Mouse (Mus musculus) MEL (cell line): ENCODE measurements around the gene Clpsl2. TPM values are rescaled to one million over a fixed set of nuclear protein-coding genes. Genes with fewer than 3 reads are reported as not detected.

Experiments used
- DNase-seq: peaks from one replicate; pipeline ENCODE4 v3.0.0; 2011; ENCODE audit warnings: low read depth, low spot score
- H3K27ac ChIP-seq: 2 replicates; pipeline ENCODE4 v1.5.1; 2012; ENCODE audit warnings: low read depth, mild to moderate bottlenecking, control low read depth, low read length, moderate library complexity; ENCODE audit not compliant: control insufficient read depth
- H3K27me3 ChIP-seq, 2 experiments: fragments of 150-350 bp in 1 of 2; sonication (generic) in 1 of 2; 2 replicates each; pipeline ENCODE4 v1.6.1; 2012; ENCODE audit warnings: low read length in 2 of 2, mild to moderate bottlenecking in 2 of 2, improper control_type of control experiment in 1 of 2, moderate library complexity in 1 of 2; ENCODE audit not compliant: insufficient read depth in 2 of 2, control insufficient read depth in 1 of 2
- H3K36me3 ChIP-seq, 2 experiments: 2 replicates each; pipeline ENCODE4 v1.6.1; 2012 to 2014; ENCODE audit warnings: low read length in 2 of 2, improper control_type of control experiment in 1 of 2, inconsistent platforms in 1 of 2, mild to moderate bottlenecking in 1 of 2; ENCODE audit not compliant: insufficient read depth in 2 of 2, control insufficient read depth in 1 of 2
- H3K4me1 ChIP-seq, 2 experiments: fragments of 150-350 bp in 1 of 2; sonication (generic) in 1 of 2; 2 replicates each; pipeline ENCODE4 v1.6.1; 2012; ENCODE audit warnings: low read length in 2 of 2, improper control_type of control experiment in 1 of 2, mild to moderate bottlenecking in 1 of 2; ENCODE audit not compliant: insufficient read depth in 2 of 2, control insufficient read depth in 1 of 2
- H3K4me3 ChIP-seq, 2 experiments: fragments of 150-350 bp in 1 of 2; sonication (generic) in 1 of 2; 2 replicates each; pipeline ENCODE4 v1.5.1; 2012; ENCODE audit warnings: low read depth in 2 of 2, low read length in 2 of 2, mild to moderate bottlenecking in 2 of 2, moderate library complexity in 2 of 2, control low read depth in 1 of 2, improper control_type of control experiment in 1 of 2; ENCODE audit not compliant: control insufficient read depth in 1 of 2, insufficient read depth in 1 of 2
- H3K79me2 ChIP-seq: 2 replicates; pipeline ENCODE4 v1.6.1; 2012; ENCODE audit warnings: mild to moderate bottlenecking, low read length, moderate library complexity; ENCODE audit not compliant: control insufficient read depth, poor library complexity, insufficient read depth
- H3K9ac ChIP-seq: 2 replicates; pipeline ENCODE4 v1.6.1; 2012; ENCODE audit warnings: low read depth, mild to moderate bottlenecking, control low read depth, low read length, moderate library complexity; ENCODE audit not compliant: control insufficient read depth, poor library complexity, severe bottlenecking
- H3K9me3 ChIP-seq: fragments of 150-350 bp; sonication (generic); replicated peaks from 2 replicates; pipeline ENCODE4 v1.6.1; 2012; ENCODE audit warnings: mild to moderate bottlenecking, low read length, improper control_type of control experiment, moderate library complexity; ENCODE audit not compliant: insufficient read depth
- BHLHE40 ChIP-seq: IDR thresholded peaks from 2 replicates; pipeline ENCODE4 v1.6.1; 2012; ENCODE audit warnings: low read depth, mild to moderate bottlenecking, inconsistent platforms, low read length, improper control_type of control experiment, borderline replicate concordance
- CHD2 ChIP-seq: IDR thresholded peaks from 2 replicates; pipeline ENCODE4 v1.6.1; 2011; ENCODE audit warnings: low read length, improper control_type of control experiment
- E2F4 ChIP-seq: IDR thresholded peaks from 2 replicates; pipeline ENCODE4 v1.6.1; 2011; ENCODE audit warnings: low read depth, low read length, improper control_type of control experiment, borderline replicate concordance
- EP300 ChIP-seq, 2 experiments: IDR thresholded peaks; 2 replicates each; pipeline ENCODE4 v1.6.1; 2011; ENCODE audit warnings: improper control_type of control experiment in 2 of 2, low read length in 2 of 2, low read depth in 1 of 2, mild to moderate bottlenecking in 1 of 2
- ETS1 ChIP-seq: IDR thresholded peaks from 2 replicates; pipeline ENCODE4 v1.6.1; 2012; ENCODE audit warnings: low read depth, mild to moderate bottlenecking, inconsistent platforms, low read length, improper control_type of control experiment, moderate library complexity
- GATA1 ChIP-seq: IDR thresholded peaks from 2 replicates; pipeline ENCODE4 v1.6.1; 2011; ENCODE audit warnings: low read depth, low read length, improper control_type of control experiment
- JUND ChIP-seq: IDR thresholded peaks from 2 replicates; pipeline ENCODE4 v1.6.1; 2011; ENCODE audit warnings: low read depth, mild to moderate bottlenecking, improper control_type of control experiment, low read length
- MAX ChIP-seq: IDR thresholded peaks from 2 replicates; pipeline ENCODE4 v1.6.1; 2011; ENCODE audit warnings: low read length, improper control_type of control experiment
- MEF2A ChIP-seq: IDR thresholded peaks from 2 replicates; pipeline ENCODE4 v1.6.1; 2014; ENCODE audit warnings: low read depth, mild to moderate bottlenecking, inconsistent platforms, low read length, improper control_type of control experiment; ENCODE audit not compliant: poor library complexity, insufficient replicate concordance, severe bottlenecking; ENCODE audit errors: extremely low read depth
- MXI1 ChIP-seq: IDR thresholded peaks from 2 replicates; pipeline ENCODE4 v1.6.1; 2011; ENCODE audit warnings: mild to moderate bottlenecking, low read depth, low read length, improper control_type of control experiment
- MYC ChIP-seq: IDR thresholded peaks from 2 replicates; pipeline ENCODE4 v1.6.1; 2011; ENCODE audit warnings: low read depth, mild to moderate bottlenecking, low read length, improper control_type of control experiment, moderate library complexity
- POLR2AphosphoS5 ChIP-seq: IDR thresholded peaks from 2 replicates; pipeline ENCODE4 v1.6.1; 2012; ENCODE audit warnings: low read depth, borderline replicate concordance, mild to moderate bottlenecking, inconsistent platforms, low read length, moderate library complexity, mixed read lengths
- RCOR1 ChIP-seq: IDR thresholded peaks from 2 replicates; pipeline ENCODE4 v1.6.1; 2012; ENCODE audit warnings: low read depth, mild to moderate bottlenecking, inconsistent platforms, low read length, improper control_type of control experiment
- SIN3A ChIP-seq: IDR thresholded peaks from 2 replicates; pipeline ENCODE4 v1.6.1; 2012; ENCODE audit warnings: low read length, improper control_type of control experiment, inconsistent platforms
- USF1 ChIP-seq: IDR thresholded peaks from 2 replicates; pipeline ENCODE4 v1.6.1; 2014; ENCODE audit warnings: low read depth, mild to moderate bottlenecking, inconsistent platforms, low read length, improper control_type of control experiment, moderate library complexity
- USF2 ChIP-seq, 2 experiments: IDR thresholded peaks; 2 replicates each; pipeline ENCODE4 v1.6.1; 2011 to 2012; ENCODE audit warnings: improper control_type of control experiment in 2 of 2, low read length in 2 of 2, borderline replicate concordance in 1 of 2, inconsistent platforms in 1 of 2, low read depth in 1 of 2, mild to moderate bottlenecking in 1 of 2; ENCODE audit not compliant: insufficient read depth in 1 of 2
- ZC3H11A ChIP-seq: IDR thresholded peaks from 2 replicates; pipeline ENCODE4 v1.6.1; 2012; ENCODE audit warnings: low read depth, mild to moderate bottlenecking, inconsistent platforms, low read length, improper control_type of control experiment
- ZKSCAN1 ChIP-seq: IDR thresholded peaks from 2 replicates; pipeline ENCODE4 v1.6.1; 2012; ENCODE audit warnings: low read depth, mild to moderate bottlenecking, inconsistent platforms, low read length, improper control_type of control experiment, moderate library complexity
- ZMIZ1 ChIP-seq: IDR thresholded peaks from 2 replicates; pipeline ENCODE4 v1.6.1; 2012; ENCODE audit warnings: low read depth, mild to moderate bottlenecking, inconsistent platforms, low read length, improper control_type of control experiment, moderate library complexity
- ZNF384 ChIP-seq: IDR thresholded peaks from 2 replicates; pipeline ENCODE4 v1.6.1; 2012; ENCODE audit warnings: low read depth, mild to moderate bottlenecking, inconsistent platforms, low read length, improper control_type of control experiment
- polyA plus RNA-seq, 2 experiments: library from polyadenylated mRNA; stranded (reverse) in 1 of 2; unstranded in 1 of 2; fragments of >175 nt in 1 of 2; fragments of >200 nt in 1 of 2; gene quantifications; 2 replicates each; pipeline versions ENCODE4 v1.2.1 to v1.2.4; 2012; ENCODE audit warnings: low replicate concordance in 2 of 2, low read depth in 1 of 2; ENCODE audit not compliant: insufficient read length in 2 of 2, insufficient read depth in 1 of 2, missing spikeins in 1 of 2
- total RNA-seq: library from RNA; depleted of rRNA; stranded (reverse); fragments of 300-350 nt; gene quantifications from 2 replicates; pipeline ENCODE4 v1.2.3, GENCODE M21; 2012

The Clpsl2 gene
- total and polyA plus RNA-seq, 3 experiments = not detected

GRCm38 (mm10) chr17:28512696-28513095 is 36.5 kb upstream of the Clpsl2 start:
- Histone ChIP-seq H3K27ac (no peak overlapping the region), H3K9me3 (no peaks in the 10 kb centered on the region), H3K79me2 (no peaks in the 10 kb centered on the region; the same call in 1 of the 2 replicates), H3K36me3 (peaks cover 0 to 6% of the 10 kb centered on the region in 2 experiments; a peak in 2 of 4 replicates), H3K4me3 (no peak overlapping the region), H3K9ac (no peak overlapping the region), H3K27me3 (no peaks in the 10 kb centered on the region), H3K4me1 (peaks cover 0 to 18% of the 10 kb centered on the region in 2 experiments; a peak in 3 of 4 replicates)
- TF ChIP-seq USF2 (IDR thresholded peaks at IDR 0.05; ENCODE audit: borderline replicate concordance in 1 of 2, insufficient read depth in 1 of 2, low read depth in 1 of 2, low read length in 2 of 2) (no peak), ZC3H11A (no peak), MAX (no peak), ZNF384 (no peak), USF1 (no peak), MEF2A (no peak), MXI1 (no peak), CHD2 (no peak), SIN3A (no peak), POLR2AphosphoS5 (no peak), ZMIZ1 (no peak)
- DNase-seq = no peak

DNA sequence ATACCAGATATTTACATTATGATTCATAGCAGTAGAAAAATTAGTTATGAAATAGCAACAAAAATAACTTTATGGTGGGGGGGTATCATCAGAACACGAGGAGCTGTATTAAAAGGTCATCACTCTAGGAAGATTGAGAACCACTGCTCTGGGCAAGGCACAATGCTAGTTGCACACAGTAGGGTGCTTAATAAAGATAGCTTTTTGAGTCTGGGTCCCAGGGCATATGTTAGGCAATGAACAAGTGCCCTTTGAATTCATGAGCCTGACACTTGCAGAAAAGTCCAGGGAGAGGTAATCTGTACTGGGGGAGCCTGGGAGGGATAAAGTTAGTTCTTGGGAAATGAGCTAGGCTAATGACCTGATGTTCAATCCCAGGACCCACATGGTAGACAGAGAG is 35.9 kb upstream of the Clpsl2 start:
- Histone ChIP-seq H3K9me3 (no peaks in the 10 kb centered on the region), H3K4me1 (peaks cover 0 to 19% of the 10 kb centered on the region in 2 experiments; a peak in 3 of 4 replicates), H3K27me3 (no peaks in the 10 kb centered on the region), H3K9ac (no peak overlapping the region), H3K79me2 (no peaks in the 10 kb centered on the region; the same call in 1 of the 2 replicates), H3K27ac (no peak overlapping the region), H3K36me3 (peaks cover 0 to 6% of the 10 kb centered on the region in 2 experiments; a peak in 2 of 4 replicates), H3K4me3 (no peak overlapping the region)
- TF ChIP-seq ZKSCAN1 = peak; percentile 87
- TF ChIP-seq USF1 = no peak
- DNase-seq = no peak

GRCm38 (mm10) chr17:28513844-28514243 is 35.4 kb upstream of the Clpsl2 start:
- peaks cover 0 to 7% of the 10 kb centered on the region in 2 experiments; a peak in 2 of 4 replicates for H3K36me3 ChIP-seq
- H3K27me3 ChIP-seq = no peaks in the 10 kb centered on the region
- no peak overlapping the region for H3K27ac ChIP-seq
- TF ChIP-seq E2F4 (no peak), EP300 (IDR thresholded peaks at IDR 0.05; ENCODE audit: low read depth in 1 of 2, low read length in 2 of 2) (no peak), RCOR1 (no peak), MXI1 (no peak), CHD2 (no peak), USF2 (IDR thresholded peaks at IDR 0.05; ENCODE audit: borderline replicate concordance in 1 of 2, insufficient read depth in 1 of 2, low read depth in 1 of 2, low read length in 2 of 2) (no peak), JUND (no peak), MAX (no peak), ZMIZ1 (no peak), ZKSCAN1 (no peak), GATA1 (no peak), ZC3H11A (no peak), MYC (no peak), ETS1 (no peak), BHLHE40 (no peak)
- no peaks in the 10 kb centered on the region for H3K9me3 ChIP-seq
- no peak overlapping the region for H3K9ac ChIP-seq
- no peak overlapping the region for H3K4me3 ChIP-seq
- peaks cover 0 to 21% of the 10 kb centered on the region in 2 experiments; a peak in 3 of 4 replicates for H3K4me1 ChIP-seq
- H3K79me2 ChIP-seq = no peaks in the 10 kb centered on the region; the same call in 1 of the 2 replicates
- no peak for DNase-seq
